Mouse (Mus musculus): ENCODE results near the gene Itga9. TPM values are rescaled to one million over a fixed set of nuclear protein-coding genes. Genes with fewer than 3 reads are reported as not detected.

The Itga9 gene
- polyA plus RNA-seq, 1 experiment from 2014 or later: 3.7 TPM

GRCm38 (mm10) chr9:118765059-118765458, 158.6 kb downstream of the Itga9 start:
- no peak for ATAC-seq
- H3K27me3 ChIP-seq (replicated peaks; ENCODE audit: control insufficient read depth, insufficient read depth, low read length): no peaks in the 10 kb centered on the region
- H3K36me3 ChIP-seq (ENCODE audit: control insufficient read depth, insufficient read depth, low read length): no peaks in the 10 kb centered on the region
- H3K9me3 ChIP-seq (ENCODE audit: control insufficient read depth, low read length): no peaks in the 10 kb centered on the region
- H3K4me3 ChIP-seq (ENCODE audit: low read length): no peak overlapping the region
- H3K4me2 ChIP-seq (ENCODE audit: low read depth, low read length): no peak overlapping the region
- no peak overlapping the region for H3K9ac ChIP-seq (ENCODE audit: low read depth, low read length)
- no peak overlapping the region for H3K27ac ChIP-seq (ENCODE audit: low read length)
- peaks cover 11% of the 10 kb centered on the region; the same call in 1 of the 2 replicates for H3K4me1 ChIP-seq (ENCODE audit: control insufficient read depth, insufficient read depth, low read length)

DNA sequence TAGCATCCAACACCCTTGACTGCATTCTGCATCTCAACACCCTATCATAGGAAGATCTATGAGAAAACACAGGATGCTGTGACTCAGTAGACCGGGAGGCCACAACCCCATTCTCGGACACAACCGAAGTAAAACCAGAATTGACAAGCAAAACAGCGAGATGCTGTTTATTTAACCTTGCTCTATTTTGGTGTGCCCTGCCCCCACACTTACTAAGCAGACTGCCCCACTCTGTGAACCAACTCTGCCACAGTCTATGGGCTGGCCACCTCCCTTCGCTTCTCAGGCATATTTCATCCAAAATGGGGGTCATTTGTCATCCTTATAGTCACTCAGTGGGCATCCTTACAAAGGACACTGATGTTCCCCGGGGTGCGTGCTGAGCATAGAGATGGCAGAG, 160.5 kb downstream of the Itga9 start:
- Histone ChIP-seq H3K27ac (ENCODE audit: low read length) (no peak overlapping the region), H3K9me3 (ENCODE audit: control insufficient read depth, low read length) (no peaks in the 10 kb centered on the region), H3K4me1 (ENCODE audit: control insufficient read depth, insufficient read depth, low read length) (peaks cover 9% of the 10 kb centered on the region; the same call in 1 of the 2 replicates), H3K36me3 (ENCODE audit: control insufficient read depth, insufficient read depth, low read length) (no peaks in the 10 kb centered on the region), H3K4me3 (ENCODE audit: low read length) (no peak overlapping the region), H3K4me2 (ENCODE audit: low read depth, low read length) (no peak overlapping the region), H3K9ac (ENCODE audit: low read depth, low read length) (no peak overlapping the region), H3K27me3 (replicated peaks; ENCODE audit: control insufficient read depth, insufficient read depth, low read length) (no peaks in the 10 kb centered on the region)
- ATAC-seq: no peak
- 75% methylated on average over 7 of the region's 7 CpGs for WGBS

DNA sequence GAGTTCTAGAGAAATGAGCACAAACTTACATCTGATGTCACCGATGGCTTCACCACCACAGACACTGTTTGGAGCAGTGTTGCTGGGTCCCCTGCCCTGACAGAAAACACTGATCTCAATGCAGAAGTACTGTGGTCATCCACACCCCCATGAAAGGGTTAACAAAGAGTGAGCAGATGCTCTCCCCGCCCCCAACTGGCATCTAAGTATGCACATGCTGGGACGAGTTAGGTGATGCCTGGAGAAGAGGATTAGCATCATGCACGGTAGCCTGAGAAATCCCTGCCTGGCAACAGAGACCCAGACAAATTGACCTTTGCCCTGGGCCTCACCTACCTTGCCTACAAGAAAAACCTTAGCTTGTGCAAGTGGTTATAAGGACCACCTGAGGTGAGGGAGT, 162.1 kb downstream of the Itga9 start:
- no peak for ATAC-seq
- Histone ChIP-seq H3K27ac (ENCODE audit: low read length) (no peak overlapping the region), H3K9ac (ENCODE audit: low read depth, low read length) (no peak overlapping the region), H3K36me3 (ENCODE audit: control insufficient read depth, insufficient read depth, low read length) (no peaks in the 10 kb centered on the region), H3K9me3 (ENCODE audit: control insufficient read depth, low read length) (no peaks in the 10 kb centered on the region), H3K4me1 (ENCODE audit: control insufficient read depth, insufficient read depth, low read length) (no peaks in the 10 kb centered on the region), H3K27me3 (replicated peaks; ENCODE audit: control insufficient read depth, insufficient read depth, low read length) (no peaks in the 10 kb centered on the region), H3K4me2 (ENCODE audit: low read depth, low read length) (no peak overlapping the region), H3K4me3 (ENCODE audit: low read length) (no peak overlapping the region)
- WGBS: 43% methylated on average over 4 of the region's 4 CpGs

DNA sequence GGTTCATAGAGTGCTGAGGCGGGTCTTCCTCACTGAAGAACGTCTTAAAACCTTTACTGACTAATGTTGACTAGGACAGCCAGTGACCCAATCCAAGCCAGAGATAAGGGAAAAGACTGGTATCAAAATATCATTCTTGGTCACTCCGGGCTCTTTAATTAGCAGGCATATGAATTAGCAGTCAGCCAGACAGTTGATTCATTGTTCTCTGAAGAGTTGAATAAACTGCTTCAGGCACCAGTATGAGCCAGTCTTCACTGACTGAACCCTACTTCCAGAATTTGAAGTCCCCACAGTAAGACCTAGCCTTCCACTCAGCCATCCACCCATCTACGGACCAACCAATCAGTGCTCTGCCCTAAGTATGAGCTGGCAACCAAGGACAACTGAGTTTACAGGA, 163.9 kb downstream of the Itga9 start:
- Histone ChIP-seq H3K4me3 (ENCODE audit: low read length) (no peak overlapping the region), H3K27ac (ENCODE audit: low read length) (no peak overlapping the region), H3K4me2 (ENCODE audit: low read depth, low read length) (no peak overlapping the region), H3K9ac (ENCODE audit: low read depth, low read length) (no peak overlapping the region), H3K36me3 (ENCODE audit: control insufficient read depth, insufficient read depth, low read length) (no peaks in the 10 kb centered on the region), H3K9me3 (ENCODE audit: control insufficient read depth, low read length) (no peaks in the 10 kb centered on the region), H3K27me3 (replicated peaks; ENCODE audit: control insufficient read depth, insufficient read depth, low read length) (no peaks in the 10 kb centered on the region), H3K4me1 (ENCODE audit: control insufficient read depth, insufficient read depth, low read length) (no peaks in the 10 kb centered on the region)
- no peak for ATAC-seq
- 75% methylated on average over 4 of the region's 4 CpGs for WGBS

DNA sequence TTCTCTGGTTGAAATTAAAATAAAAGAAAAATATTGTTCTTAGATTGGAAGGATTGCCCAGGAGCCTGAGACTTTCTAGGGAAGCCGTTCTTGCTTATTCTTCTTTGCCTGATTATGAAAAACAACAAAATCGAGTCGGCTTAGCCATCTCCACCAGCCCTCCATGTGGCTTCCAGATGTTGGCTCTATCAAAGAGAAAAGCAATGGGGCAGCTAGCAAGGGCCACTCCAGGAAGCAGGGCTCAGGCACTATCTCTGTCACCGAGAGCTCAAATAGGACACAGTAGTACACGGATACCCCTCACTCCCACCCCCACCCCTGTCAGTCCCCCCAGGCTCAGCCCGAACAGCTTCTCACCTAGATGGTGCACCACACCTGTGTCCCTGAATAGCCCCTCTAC, 168.2 kb downstream of the Itga9 start:
- no peaks in the 10 kb centered on the region for H3K27me3 ChIP-seq (replicated peaks; ENCODE audit: control insufficient read depth, insufficient read depth, low read length)
- H3K36me3 ChIP-seq (ENCODE audit: control insufficient read depth, insufficient read depth, low read length): no peaks in the 10 kb centered on the region
- 85% methylated on average over 6 of the region's 6 CpGs for WGBS
- no peaks in the 10 kb centered on the region for H3K9me3 ChIP-seq (ENCODE audit: control insufficient read depth, low read length)
- H3K9ac ChIP-seq (ENCODE audit: low read depth, low read length): no peak overlapping the region
- no peaks in the 10 kb centered on the region for H3K4me1 ChIP-seq (ENCODE audit: control insufficient read depth, insufficient read depth, low read length)
- no peak overlapping the region for H3K27ac ChIP-seq (ENCODE audit: low read length)
- ATAC-seq: no peak
- no peak overlapping the region for H3K4me2 ChIP-seq (ENCODE audit: low read depth, low read length)
- no peak overlapping the region for H3K4me3 ChIP-seq (ENCODE audit: low read length)

GRCm38 (mm10) chr9:118776880-118777438, 170.5 kb downstream of the Itga9 start:
- Histone ChIP-seq H3K4me3 (ENCODE audit: low read length) (no peak overlapping the region), H3K9me3 (ENCODE audit: control insufficient read depth, low read length) (no peaks in the 10 kb centered on the region), H3K4me2 (ENCODE audit: low read depth, low read length) (no peak overlapping the region), H3K4me1 (ENCODE audit: control insufficient read depth, insufficient read depth, low read length) (no peaks in the 10 kb centered on the region), H3K27ac (ENCODE audit: low read length) (no peak overlapping the region), H3K36me3 (ENCODE audit: control insufficient read depth, insufficient read depth, low read length) (no peaks in the 10 kb centered on the region), H3K9ac (ENCODE audit: low read depth, low read length) (no peak overlapping the region), H3K27me3 (replicated peaks; ENCODE audit: control insufficient read depth, insufficient read depth, low read length) (no peaks in the 10 kb centered on the region)
- no peak for ATAC-seq
- WGBS: 86% methylated on average over 2 of the region's 2 CpGs

DNA sequence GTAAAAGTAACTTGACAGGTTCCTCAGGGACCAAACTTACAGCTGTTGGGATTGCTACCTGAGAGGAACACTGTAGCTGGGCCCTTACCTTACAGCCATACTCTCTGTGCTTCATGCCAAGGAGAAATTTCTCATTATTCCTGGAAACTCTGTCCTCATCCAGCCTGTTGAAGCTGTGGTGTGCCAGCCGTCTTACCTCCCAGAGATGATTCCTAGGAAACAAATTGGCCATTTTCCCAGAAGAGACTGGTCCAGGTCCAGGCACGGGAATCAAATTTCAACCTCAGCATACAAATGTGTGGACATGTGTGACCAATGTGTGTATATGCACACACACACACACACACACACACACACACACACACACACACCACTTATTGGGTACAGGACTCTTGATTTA, 172.1 kb downstream of the Itga9 start:
- no peak for ATAC-seq
- no peak overlapping the region for H3K9ac ChIP-seq (ENCODE audit: low read depth, low read length)
- H3K36me3 ChIP-seq (ENCODE audit: control insufficient read depth, insufficient read depth, low read length): no peaks in the 10 kb centered on the region
- no peak overlapping the region for H3K4me3 ChIP-seq (ENCODE audit: low read length)
- H3K9me3 ChIP-seq (ENCODE audit: control insufficient read depth, low read length): no peaks in the 10 kb centered on the region
- no peak overlapping the region for H3K4me2 ChIP-seq (ENCODE audit: low read depth, low read length)
- WGBS: 49% methylated on average over 2 of the region's 2 CpGs
- H3K27ac ChIP-seq (ENCODE audit: low read length): no peak overlapping the region
- no peaks in the 10 kb centered on the region for H3K4me1 ChIP-seq (ENCODE audit: control insufficient read depth, insufficient read depth, low read length)
- H3K27me3 ChIP-seq (replicated peaks; ENCODE audit: control insufficient read depth, insufficient read depth, low read length): no peaks in the 10 kb centered on the region

GRCm38 (mm10) chr9:118784621-118785020, 178.1 kb downstream of the Itga9 start:
- H3K4me1 ChIP-seq (ENCODE audit: control insufficient read depth, insufficient read depth, low read length): no peaks in the 10 kb centered on the region
- 65% methylated on average over 4 of the region's 4 CpGs for WGBS
- ATAC-seq: no peak
- H3K9me3 ChIP-seq (ENCODE audit: control insufficient read depth, low read length): no peaks in the 10 kb centered on the region
- H3K4me2 ChIP-seq (ENCODE audit: low read depth, low read length): no peak overlapping the region
- no peaks in the 10 kb centered on the region for H3K27me3 ChIP-seq (replicated peaks; ENCODE audit: control insufficient read depth, insufficient read depth, low read length)
- no peak overlapping the region for H3K4me3 ChIP-seq (ENCODE audit: low read length)
- no peaks in the 10 kb centered on the region for H3K36me3 ChIP-seq (ENCODE audit: control insufficient read depth, insufficient read depth, low read length)
- H3K9ac ChIP-seq (ENCODE audit: low read depth, low read length): no peak overlapping the region
- H3K27ac ChIP-seq (ENCODE audit: low read length): no peak overlapping the region

- no peak for ATAC-seq
- Histone ChIP-seq H3K4me2 (ENCODE audit: low read depth, low read length) (no peak overlapping the region), H3K27ac (ENCODE audit: low read length) (no peak overlapping the region), H3K27me3 (replicated peaks; ENCODE audit: control insufficient read depth, insufficient read depth, low read length) (no peaks in the 10 kb centered on the region), H3K9ac (ENCODE audit: low read depth, low read length) (no peak overlapping the region), H3K4me3 (ENCODE audit: low read length) (no peak overlapping the region), H3K36me3 (ENCODE audit: control insufficient read depth, insufficient read depth, low read length) (no peaks in the 10 kb centered on the region), H3K4me1 (ENCODE audit: control insufficient read depth, insufficient read depth, low read length) (no peaks in the 10 kb centered on the region), H3K9me3 (ENCODE audit: control insufficient read depth, low read length) (no peaks in the 10 kb centered on the region)
- WGBS: 80% methylated on average over 6 of the region's 6 CpGs
Measured at GRCm38 (mm10) chr9:118785816-118786215, 179.3 kb downstream of the Itga9 start.

GRCm38 (mm10) chr9:118788869-118789281, 182.4 kb downstream of the Itga9 start:
- Histone ChIP-seq H3K4me2 (ENCODE audit: low read depth, low read length) (no peak overlapping the region), H3K9ac (ENCODE audit: low read depth, low read length) (no peak overlapping the region), H3K27ac (ENCODE audit: low read length) (peak overlapping the region; percentile 36; the same call in 1 of the 2 replicates), H3K9me3 (ENCODE audit: control insufficient read depth, low read length) (no peaks in the 10 kb centered on the region), H3K4me3 (ENCODE audit: low read length) (no peak overlapping the region), H3K4me1 (ENCODE audit: control insufficient read depth, insufficient read depth, low read length) (no peaks in the 10 kb centered on the region), H3K27me3 (replicated peaks; ENCODE audit: control insufficient read depth, insufficient read depth, low read length) (no peaks in the 10 kb centered on the region), H3K36me3 (ENCODE audit: control insufficient read depth, insufficient read depth, low read length) (no peaks in the 10 kb centered on the region)
- WGBS: 35% methylated on average over 10 of the region's 10 CpGs
- ATAC-seq: peak; percentile 44
